In genomic region chr7:143663470-143663869, GRCm38 (mm10) we compare ENCODE assay signal across 28 mouse cellular contexts. TPM values are rescaled to one million over a fixed set of nuclear protein-coding genes. Genes with fewer than 3 reads are reported as not detected.
"Had no signal": no experiment of that assay in that cellular context is flagged by ENCODE, and none has a peak within 500 bp of the region (broad histone marks: within the 10 kb centered on the region; RNA-seq: fewer than 3 reads in every experiment).

No protein-coding gene starts in this region.

- H3K27ac ChIP-seq: embryonic facial prominence, embryonic 12.5 days; embryonic facial prominence, embryonic 13.5 days; embryonic facial prominence, embryonic 15.5 days; forebrain, embryonic 10.5 days; forebrain, embryonic 12.5 days; forebrain, embryonic 13.5 days; forebrain, embryonic 15.5 days; heart, adult 2 months; heart, embryonic 10.5 days had no signal

- ATAC-seq: forebrain, embryonic 13.5 days; forebrain, embryonic 14.5 days; forebrain, embryonic 15.5 days; forebrain, embryonic 16.5 days; forebrain, postnatal 0 days had no signal

- DNase-seq: cerebellum, adult 2 months; cerebellum, adult 8-10 months; cerebellum, adult 9-10 months; cerebellum, adult 9-11 months; cerebellum, postnatal 10 days; cerebellum, postnatal 14 days; cerebellum, postnatal 25 days; cerebellum, postnatal 36 days; embryo, embryonic 11 days; forebrain, postnatal 0 days; gastrocnemius, postnatal 10 days; gastrocnemius, postnatal 14 days; gastrocnemius, postnatal 36 days; heart, adult 18-20 months; heart, adult 2 months had no signal

- H3K4me1 ChIP-seq: embryonic facial prominence, embryonic 12.5 days; embryonic facial prominence, embryonic 13.5 days; embryonic facial prominence, embryonic 15.5 days; forebrain, embryonic 12.5 days; forebrain, embryonic 13.5 days; forebrain, embryonic 15.5 days; heart, embryonic 10.5 days had no signal

- H3K27me3 ChIP-seq: embryonic facial prominence, embryonic 12.5 days; embryonic facial prominence, embryonic 13.5 days; embryonic facial prominence, embryonic 15.5 days; forebrain, embryonic 12.5 days; forebrain, embryonic 13.5 days; forebrain, embryonic 15.5 days had no signal

- H3K9ac ChIP-seq: embryonic facial prominence, embryonic 12.5 days; embryonic facial prominence, embryonic 13.5 days; embryonic facial prominence, embryonic 15.5 days; forebrain, embryonic 12.5 days; forebrain, embryonic 13.5 days; forebrain, embryonic 15.5 days; forebrain, postnatal 0 days had no signal

- H3K36me3 ChIP-seq: embryonic facial prominence, embryonic 12.5 days; embryonic facial prominence, embryonic 13.5 days; embryonic facial prominence, embryonic 15.5 days; forebrain, embryonic 10.5 days; forebrain, embryonic 12.5 days; forebrain, embryonic 15.5 days; heart, embryonic 10.5 days had no signal

- H3K9me3 ChIP-seq: embryonic facial prominence, embryonic 12.5 days; embryonic facial prominence, embryonic 13.5 days; embryonic facial prominence, embryonic 15.5 days; forebrain, embryonic 10.5 days; forebrain, embryonic 12.5 days; forebrain, embryonic 13.5 days; forebrain, embryonic 15.5 days; heart, embryonic 10.5 days had no signal

- H3K4me3 ChIP-seq: embryonic facial prominence, embryonic 12.5 days; embryonic facial prominence, embryonic 13.5 days; embryonic facial prominence, embryonic 15.5 days; erythroblast, embryonic 14.5 days; forebrain, embryonic 10.5 days; forebrain, embryonic 12.5 days; forebrain, embryonic 13.5 days; forebrain, embryonic 15.5 days; heart, adult 2 months; heart, embryonic 10.5 days had no signal

- H3K4me2 ChIP-seq: embryonic facial prominence, embryonic 12.5 days; embryonic facial prominence, embryonic 13.5 days; embryonic facial prominence, embryonic 15.5 days; forebrain, embryonic 12.5 days; forebrain, embryonic 13.5 days; forebrain, embryonic 15.5 days had no signal

RNA-seq across cellular contexts. Expression of gene Tnfrsf22, which starts 14.0 kb away (rescaled TPM):
- polyA plus RNA-seq: erythroblast, embryonic 14.5 days had no signal

RNA-seq across cellular contexts. Expression of gene Tnfrsf23, which starts 22.2 kb away (rescaled TPM):
- total RNA-seq: common myeloid progenitor, adult 5-6 weeks had no signal
- polyA plus RNA-seq: forebrain, embryonic 11.5 days had no signal

RNA-seq across cellular contexts. Expression of gene Tnfrsf26, which starts 34.9 kb away (rescaled TPM):
- polyA plus RNA-seq: erythroblast, embryonic 14.5 days; forebrain, embryonic 16.5 days had no signal
